Mouse (Mus musculus): ENCODE measurements around the gene Rap1gds1.

Gene Rap1gds1

DNA sequence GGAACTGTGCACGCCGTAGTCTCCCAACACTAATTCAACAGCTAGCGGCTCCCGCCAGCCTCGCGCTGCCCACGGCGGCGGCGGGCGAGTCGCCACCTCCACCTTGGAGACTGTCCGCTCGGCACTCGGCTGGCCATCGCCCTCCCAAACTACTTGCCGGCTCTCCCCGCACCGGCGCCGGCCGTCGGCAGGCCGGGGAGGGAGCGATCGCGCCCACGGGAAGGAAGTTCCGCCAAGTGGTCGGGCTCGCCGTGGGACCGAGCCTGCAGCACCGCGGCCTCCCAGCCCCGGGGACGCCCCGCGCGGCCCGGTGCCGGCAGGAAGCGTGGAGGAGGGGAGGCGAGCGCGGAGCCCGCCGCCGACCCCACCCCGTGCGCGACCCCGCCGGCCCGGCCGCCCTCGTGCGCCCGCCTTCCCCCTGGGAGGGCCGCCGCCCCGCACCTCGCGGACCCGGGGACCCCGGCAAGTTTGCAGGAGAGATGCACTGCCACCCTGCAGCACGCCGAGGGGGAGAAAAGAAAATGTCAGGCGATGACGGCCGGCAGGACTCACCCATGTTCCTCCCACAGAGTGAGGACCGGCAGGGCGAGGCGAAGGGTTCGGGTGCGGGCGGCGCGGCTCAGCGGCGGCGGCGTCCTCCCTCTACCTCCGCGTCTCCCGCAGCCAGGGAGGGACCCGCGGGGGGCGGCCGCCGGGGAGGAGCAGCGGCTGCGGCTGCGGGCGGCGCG lies at the start of gene Rap1gds1:
Rap1gds1 (minus strand) TSS at position 718 of the 728 bp plus-strand sequence.
- peak; percentile 72 for DNase-seq

GRCm38 (mm10) chr3:139118446-139118845 lies 43.4 kb upstream of the Rap1gds1 start:
- no peak for DNase-seq

DNA sequence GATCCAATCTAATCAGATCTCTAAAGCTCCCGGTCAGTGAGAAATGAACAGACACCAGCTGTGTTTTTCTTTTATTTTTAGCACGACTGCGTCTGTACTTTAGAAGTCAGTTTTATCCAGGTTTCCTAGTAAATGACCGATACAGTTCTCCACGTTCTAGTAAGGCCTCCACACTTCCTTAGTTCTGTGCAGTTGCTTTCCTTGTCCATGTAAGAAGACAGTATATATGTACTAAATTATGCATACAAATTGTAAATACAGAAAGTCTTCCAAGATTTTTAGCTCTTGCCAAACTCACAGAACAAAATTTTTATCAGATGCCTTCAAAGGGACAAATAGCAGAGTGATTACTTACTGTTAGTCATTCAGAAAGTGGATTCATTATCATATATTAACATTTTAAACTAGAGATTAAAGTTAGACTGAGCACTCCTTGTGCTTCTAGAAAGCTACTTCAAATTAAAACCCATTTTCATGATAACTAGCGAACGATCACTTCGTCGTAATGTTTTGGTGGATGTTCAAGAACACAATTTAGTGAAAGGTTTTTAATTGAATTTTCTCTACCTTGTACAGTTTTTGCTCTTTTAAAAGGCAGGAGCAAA lies 41.8 kb upstream of the Rap1gds1 start:
- no peak for DNase-seq

DNA sequence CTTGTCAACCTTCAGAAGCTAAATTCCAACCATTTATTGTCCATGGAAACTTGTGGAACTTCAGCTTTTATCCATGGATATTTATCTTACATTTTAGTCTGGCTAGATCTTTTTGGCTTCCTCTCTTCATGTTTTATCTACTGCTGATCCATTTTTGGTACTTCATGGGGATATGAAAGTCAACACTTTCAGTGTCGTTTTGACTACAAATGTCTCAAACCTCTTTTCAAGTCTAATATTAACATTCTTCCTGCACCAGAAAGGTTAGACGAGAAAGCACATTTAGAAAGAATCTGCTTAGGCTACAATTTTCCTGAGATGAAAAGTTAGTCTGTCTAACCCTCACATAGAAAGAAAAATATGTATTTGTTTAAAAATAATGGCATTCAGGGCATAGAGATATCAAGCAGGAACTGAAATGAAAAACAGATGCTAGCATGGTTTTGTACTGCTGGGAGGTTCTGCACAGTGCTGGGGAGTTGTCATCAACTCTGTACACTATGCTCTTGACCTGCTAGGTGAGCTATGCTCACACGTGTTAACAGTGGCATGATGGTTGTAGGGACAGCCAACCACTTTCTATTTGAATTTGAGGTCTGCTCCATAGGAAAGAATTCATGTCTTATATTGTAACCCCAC lies 37.5 kb upstream of the Rap1gds1 start:
- no peak for DNase-seq

DNA sequence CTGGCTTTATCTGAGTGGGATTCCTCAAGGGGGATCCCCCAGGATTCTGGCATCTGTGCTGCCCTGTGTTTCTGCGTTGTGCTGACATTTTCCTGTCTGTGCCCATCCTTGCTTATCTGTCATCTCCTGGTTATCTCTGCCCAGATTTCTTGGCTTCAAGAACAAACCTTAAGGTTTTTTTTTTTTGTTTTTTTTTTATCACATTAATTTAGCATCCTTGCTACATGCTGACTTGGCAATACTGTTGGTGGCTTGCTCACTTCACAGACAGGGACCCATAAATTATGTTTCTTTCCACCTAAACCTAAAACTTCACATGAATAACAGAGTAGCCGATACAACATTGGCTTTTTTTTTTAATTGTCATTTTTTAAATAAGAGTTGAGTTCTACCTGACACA lies 36.9 kb upstream of the Rap1gds1 start:
- DNase-seq: no peak

DNA sequence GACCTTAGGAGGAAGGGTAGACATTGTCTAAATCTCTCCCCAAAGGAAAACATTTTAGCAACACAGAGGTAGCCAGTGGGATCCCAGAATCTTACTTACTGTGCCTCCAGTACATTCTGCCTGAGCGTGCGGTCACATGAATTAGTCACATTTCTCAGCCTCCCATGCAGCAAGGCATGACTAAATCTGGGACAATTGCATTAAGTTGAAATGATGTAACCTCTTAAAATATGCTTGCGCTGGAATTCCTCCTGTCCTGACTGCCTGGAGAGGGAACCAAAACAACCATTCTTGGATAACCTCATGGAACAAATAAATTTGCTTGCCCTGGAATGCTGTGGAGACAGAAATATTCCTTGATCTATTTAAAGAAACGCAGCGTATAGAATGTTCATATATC lies 33.2 kb upstream of the Rap1gds1 start:
- no peak for DNase-seq

DNA sequence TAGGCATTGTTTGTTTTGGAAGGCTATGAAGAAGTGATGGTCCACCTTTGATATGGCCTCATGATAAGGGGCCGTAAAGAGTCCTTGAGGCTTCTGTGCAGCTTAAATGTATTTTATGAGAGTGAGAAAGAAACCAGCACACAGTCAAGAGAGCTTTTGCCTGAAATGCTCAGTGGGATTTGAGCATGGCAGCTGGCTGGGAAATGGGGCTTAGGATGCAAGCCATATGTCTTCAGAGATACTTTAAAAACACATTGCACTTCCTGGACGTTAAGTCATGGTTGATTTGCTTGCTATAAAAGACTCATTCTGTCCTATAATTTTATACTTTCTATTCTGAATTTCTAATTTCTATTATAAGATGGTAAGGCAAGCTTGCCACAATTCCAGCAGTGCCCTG lies 28.9 kb upstream of the Rap1gds1 start:
- no peak for DNase-seq

DNA sequence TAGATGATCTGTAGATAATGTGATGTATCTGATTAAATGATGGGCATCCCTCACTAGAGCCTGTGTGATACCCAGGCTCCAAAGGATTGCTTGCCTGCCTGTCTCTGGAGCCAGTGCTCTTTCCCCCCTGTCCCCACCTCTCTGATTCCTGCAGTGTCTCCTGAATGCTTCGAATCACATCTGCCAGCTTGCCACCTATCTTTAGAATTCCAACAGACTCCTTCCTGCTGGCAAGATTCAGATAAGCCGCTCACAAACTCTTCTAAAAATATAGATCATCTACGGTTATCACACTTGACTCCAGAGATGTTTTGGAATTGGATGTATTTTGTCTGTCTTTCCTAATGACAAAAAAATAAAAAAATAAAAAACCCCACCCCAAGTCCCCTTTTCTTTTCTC lies 28.3 kb upstream of the Rap1gds1 start:
- no peak for DNase-seq

DNA sequence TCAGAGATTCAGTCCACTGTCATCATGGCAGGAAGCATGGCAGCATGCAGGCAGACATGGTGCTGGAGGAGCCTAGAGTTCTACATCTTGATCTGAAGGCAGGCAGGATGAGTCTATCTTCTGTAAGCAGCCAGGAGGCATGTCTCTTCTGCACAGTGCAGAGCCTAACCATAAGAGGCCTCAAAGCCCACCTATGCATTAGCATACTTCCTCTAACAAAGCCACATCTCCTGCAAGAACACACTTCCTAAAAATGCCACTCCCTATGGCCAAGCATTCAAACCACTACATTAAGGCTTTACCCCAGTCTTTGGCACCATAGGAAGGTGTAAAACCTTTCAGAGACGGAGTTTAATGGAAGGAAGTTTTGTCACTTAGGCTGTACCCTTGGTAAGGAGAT lies 26.9 kb upstream of the Rap1gds1 start:
- DNase-seq: no peak

DNA sequence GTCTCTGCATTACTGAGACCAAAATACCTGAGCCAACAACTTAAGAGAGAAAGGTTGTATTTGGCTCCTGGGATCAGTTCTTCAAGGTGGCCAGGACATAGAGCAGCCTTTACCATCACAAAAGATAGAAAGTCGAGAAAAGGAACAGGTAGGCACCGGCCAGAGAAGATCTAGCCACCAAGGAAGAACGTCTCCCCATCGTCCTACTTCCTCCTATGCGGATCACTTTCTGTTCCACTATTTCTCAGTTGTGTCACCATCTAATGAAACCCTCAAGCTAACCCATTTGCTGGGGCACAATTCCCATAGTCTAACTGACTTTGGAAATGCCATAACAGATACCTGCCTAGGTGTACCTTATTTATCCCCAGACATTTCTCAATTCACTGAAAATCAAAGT lies 24.3 kb upstream of the Rap1gds1 start:
- no peak for DNase-seq

DNA sequence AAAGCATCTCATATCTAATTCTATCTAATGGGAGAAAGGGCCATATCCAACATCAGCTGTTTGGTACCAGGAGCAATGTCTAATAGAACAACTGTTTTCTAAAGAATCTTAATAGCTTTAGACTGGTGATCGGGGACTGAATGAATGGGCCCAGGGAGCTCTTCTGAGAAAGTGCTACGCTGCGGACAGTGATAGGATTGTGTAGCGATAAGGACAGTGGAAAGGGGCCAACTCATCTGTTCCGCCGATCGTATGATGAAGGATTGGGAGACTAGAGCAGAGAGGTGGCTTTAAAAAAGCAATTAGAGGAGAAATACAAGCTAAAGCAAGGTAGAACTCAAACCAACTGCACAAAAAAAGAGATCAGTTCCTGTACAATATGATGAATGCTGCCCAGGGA lies 20.9 kb upstream of the Rap1gds1 start:
- no peak for DNase-seq

GRCm38 (mm10) chr3:139088526-139088925 lies 13.5 kb upstream of the Rap1gds1 start:
- no peak for DNase-seq

- DNase-seq: no peak
Measured at GRCm38 (mm10) chr3:139083778-139084539, 9.0 kb upstream of the Rap1gds1 start.

GRCm38 (mm10) chr3:139079831-139080230 lies 4.8 kb upstream of the Rap1gds1 start:
- no peak for DNase-seq

DNA sequence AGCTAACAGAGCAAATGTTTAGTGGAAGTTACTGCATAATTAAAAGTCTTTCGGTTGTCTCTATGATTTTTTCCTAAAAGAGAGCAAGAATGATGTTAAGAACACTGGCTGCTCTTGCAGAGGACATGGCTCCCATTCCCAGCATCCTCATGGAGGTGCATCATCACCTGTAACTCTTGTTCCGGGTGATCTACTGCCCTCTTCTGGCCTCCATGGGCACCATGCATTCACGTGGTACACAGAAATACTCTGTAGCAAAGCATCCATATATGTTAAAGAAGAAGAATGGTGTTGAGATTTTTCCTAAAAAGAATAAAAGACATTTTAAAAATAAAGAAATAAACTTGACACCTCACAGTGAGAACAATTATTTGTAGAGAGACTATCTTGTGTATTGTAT lies 3.0 kb upstream of the Rap1gds1 start:
- no peak for DNase-seq

GRCm38 (mm10) chr3:139076059-139076455 lies 1.1 kb upstream of the Rap1gds1 start:
- DNase-seq: no peak

GRCm38 (mm10) chr3:139075333-139076058 lies 495 bp upstream of the Rap1gds1 start:
- DNase-seq: peak; percentile 85

- DNase-seq: no peak
Measured at GRCm38 (mm10) chr3:139073801-139074483, 1.1 kb downstream of the Rap1gds1 start.

DNA sequence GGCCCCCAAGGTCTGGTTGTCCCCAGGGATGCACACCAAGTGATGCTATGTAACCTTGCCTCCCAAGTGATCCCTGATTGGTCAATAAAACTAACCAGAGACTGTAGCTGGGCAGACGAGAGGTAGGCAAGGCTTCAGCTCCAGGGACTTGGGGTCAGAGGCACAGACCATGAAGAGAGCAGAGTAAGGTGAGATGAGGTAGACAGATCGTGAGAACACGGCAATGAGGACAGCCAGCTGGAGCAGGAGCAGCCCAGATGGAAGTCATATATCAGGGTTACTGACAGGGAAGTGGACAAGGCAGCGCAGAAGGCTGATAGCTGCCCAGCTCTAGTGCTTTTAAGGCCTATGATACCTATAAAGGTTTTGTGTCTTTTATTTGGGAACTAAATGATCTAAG lies 5.5 kb downstream of the Rap1gds1 start:
- no peak for DNase-seq

DNA sequence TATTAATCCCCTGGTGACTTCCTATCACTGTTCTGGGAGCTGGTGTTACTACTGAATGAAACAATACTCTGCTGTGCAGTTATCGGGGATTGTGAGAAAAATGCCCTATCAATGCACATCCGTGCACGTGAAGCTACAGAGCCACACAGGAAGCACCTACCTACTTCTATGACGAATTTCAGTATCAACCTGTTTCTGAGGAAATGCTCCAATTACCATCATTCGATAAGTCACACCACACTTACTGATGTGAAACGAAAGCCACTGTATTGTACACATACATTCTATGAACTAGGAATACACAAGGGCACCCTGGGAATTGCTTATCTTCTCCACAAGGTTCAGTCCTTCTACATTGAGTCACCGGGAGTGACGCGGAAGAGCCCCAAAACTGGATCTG lies 10.9 kb downstream of the Rap1gds1 start:
- no peak for DNase-seq

- DNase-seq: no peak
Measured at GRCm38 (mm10) chr3:139062088-139062487, 12.9 kb downstream of the Rap1gds1 start.

Measured in right cerebral cortex, postnatal 4 days (tissue).